Mouse (Mus musculus) hindbrain, embryonic 12.5 days (tissue): ENCODE results near the gene Hmga1. TPM values are rescaled to one million over a fixed set of nuclear protein-coding genes. Genes with fewer than 3 reads are reported as not detected.
A peak's percentile ranks its signal among the peaks of the same experiment; 100 is the strongest.

Source experiments
- ATAC-seq: fragments of 200-750 bp; cut with Nextera tagmentation; 2 replicates; pipeline ENCODE4 v1.8.0; 2017; ENCODE audit warnings: moderate TSS enrichment; ENCODE audit not compliant: low FRiP score
- H3K27ac ChIP-seq: fragments of 300-500 bp; sonication (generic); 2 replicates; pipeline ENCODE4 v1.5.1; 2016; ENCODE audit warnings: mild to moderate bottlenecking
- H3K27me3 ChIP-seq: fragments of 300-500 bp; sonication (generic); 2 replicates; pipeline ENCODE4 v1.6.1; 2016; ENCODE audit warnings: mild to moderate bottlenecking
- H3K36me3 ChIP-seq: fragments of 300-500 bp; sonication (generic); 2 replicates; pipeline ENCODE4 v1.6.1; 2016; ENCODE audit warnings: mild to moderate bottlenecking
- H3K4me1 ChIP-seq: fragments of 300-500 bp; sonication (generic); 2 replicates; pipeline ENCODE4 v1.6.1; 2016
- H3K4me2 ChIP-seq: fragments of 300-500 bp; sonication (generic); replicated peaks from 2 replicates; pipeline ENCODE4 v1.6.1; 2016; ENCODE audit warnings: mild to moderate bottlenecking
- H3K4me3 ChIP-seq: fragments of 300-500 bp; sonication (generic); 2 replicates; pipeline ENCODE4 v1.5.1; 2016; ENCODE audit warnings: mild to moderate bottlenecking
- H3K9ac ChIP-seq: fragments of 300-500 bp; sonication (generic); 2 replicates; pipeline ENCODE4 v1.6.1; 2016; ENCODE audit warnings: mild to moderate bottlenecking, moderate library complexity
- H3K9me3 ChIP-seq: fragments of 300-500 bp; sonication (generic); replicated peaks from 2 replicates; pipeline ENCODE4 v1.6.1; 2016; ENCODE audit warnings: mild to moderate bottlenecking
- WGBS: fragments of 180-500 bp; shearing (Covaris S2); methylation state at CpG from one replicate; pipeline ENCODE4 v1.1.7; 2016; 5-methylcytosine and 5-hydroxymethylcytosine counted together
- polyA plus RNA-seq: library from polyadenylated mRNA; unstranded; fragments of >200 nt; fragmentation: Nextera tagmentation; extraction: Ambion mirVana; gene quantifications from 2 replicates; pipeline ENCODE4 v1.2.1, GENCODE M21; 2016

Gene Hmga1
- polyA plus RNA-seq, 1 experiment from 2014 or later, result 162 TPM

DNA sequence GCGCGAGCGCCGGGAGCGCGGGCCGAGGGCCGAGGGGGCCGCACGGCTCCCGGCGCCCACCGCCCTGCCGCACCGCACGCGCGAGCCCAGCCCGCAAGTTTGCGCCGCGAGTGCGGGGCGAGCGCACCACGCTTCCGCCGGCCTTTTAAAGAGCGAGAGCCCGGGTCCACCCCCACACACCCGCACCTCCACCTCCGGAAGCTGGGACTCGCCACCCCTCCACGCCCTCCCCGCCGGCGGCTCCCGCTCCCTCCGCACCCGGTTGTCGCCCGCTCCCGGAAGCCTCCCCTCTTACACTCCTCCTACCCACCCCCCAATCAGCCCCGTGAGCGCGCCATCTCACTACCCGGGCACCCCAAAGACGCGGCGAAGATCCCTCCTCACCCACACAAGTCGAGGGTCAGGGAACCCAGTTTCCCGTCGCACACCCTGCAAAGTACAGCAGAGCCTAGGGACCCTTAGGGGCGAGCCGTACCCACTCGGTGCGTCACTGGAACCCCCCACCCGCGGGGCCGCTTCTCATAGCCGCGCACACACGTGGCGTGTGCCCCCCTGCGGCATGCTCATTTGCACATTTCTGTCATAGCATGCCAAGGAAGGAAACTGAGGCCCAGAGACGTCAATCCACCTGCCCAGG lies 42.9 kb upstream of the Hmga1 start:
- H3K9ac ChIP-seq, result peak overlapping the region; percentile 81
- no peaks in the 10 kb centered on the region for H3K36me3 ChIP-seq
- H3K27me3 ChIP-seq, result peaks cover 59% of the 10 kb centered on the region
- H3K27ac ChIP-seq, result peak overlapping the region; percentile 79; the same call in 1 of the 2 replicates
- H3K4me2 ChIP-seq, result peak overlapping the region; percentile 99
- ATAC-seq, result peak; percentile 2; the same call in 1 of the 2 replicates
- H3K9me3 ChIP-seq, result no peaks in the 10 kb centered on the region
- H3K4me3 ChIP-seq, result peak overlapping the region; percentile 70
- peaks cover 50% of the 10 kb centered on the region for H3K4me1 ChIP-seq
- under 1% methylated on average over 48 of the region's 66 CpGs for WGBS

- 32% methylated on average over 27 of the region's 27 CpGs for WGBS
- no peak overlapping the region for H3K27ac ChIP-seq
- peaks cover 59% of the 10 kb centered on the region for H3K27me3 ChIP-seq
- H3K4me1 ChIP-seq, result peaks cover 55% of the 10 kb centered on the region
- H3K36me3 ChIP-seq, result no peaks in the 10 kb centered on the region
- no peaks in the 10 kb centered on the region for H3K9me3 ChIP-seq
- H3K4me2 ChIP-seq, result peak overlapping the region; percentile 99
- 0 out of 2 replicates have a peak overlapping the region, but pooled peaks have one; percentile 81 for H3K9ac ChIP-seq
- 0 out of 2 replicates have a peak, but pooled peaks have one; percentile 1 for ATAC-seq
- H3K4me3 ChIP-seq, result peak overlapping the region; percentile 70
Measured at GRCm38 (mm10) chr17:27513916-27514762, 42.2 kb upstream of the Hmga1 start.

DNA sequence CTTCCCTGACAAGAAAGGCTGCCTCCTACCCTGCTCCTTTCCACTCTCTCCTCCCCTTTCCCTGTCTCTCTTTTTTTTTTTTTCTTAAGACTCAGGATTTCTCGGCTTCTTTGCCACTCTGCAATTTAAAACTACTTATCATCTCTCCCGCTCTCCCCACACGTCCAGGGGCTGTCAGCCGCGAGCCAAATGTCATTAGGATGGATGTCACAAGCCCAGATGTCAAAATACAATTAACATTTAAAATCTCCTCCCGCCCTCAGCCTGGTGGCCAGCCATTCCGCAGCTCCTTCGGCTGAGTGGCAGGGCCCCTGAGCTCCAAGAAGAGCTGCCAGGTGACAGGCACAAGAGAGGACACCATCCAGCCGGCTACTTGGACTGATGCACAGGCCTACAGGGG lies 38.0 kb upstream of the Hmga1 start:
- 12% methylated on average over 9 of the region's 9 CpGs for WGBS
- Histone ChIP-seq H3K4me1 (peaks cover 44% of the 10 kb centered on the region), H3K9ac (peak overlapping the region; percentile 39; the same call in 1 of the 2 replicates), H3K27ac (peak overlapping the region; percentile 79), H3K27me3 (peaks cover 44% of the 10 kb centered on the region), H3K4me2 (no peak overlapping the region), H3K36me3 (no peaks in the 10 kb centered on the region), H3K9me3 (no peaks in the 10 kb centered on the region), H3K4me3 (no peak overlapping the region)
- peak; percentile 11; the same call in 1 of the 2 replicates for ATAC-seq

- H3K9ac ChIP-seq, result peak overlapping the region; percentile 39; the same call in 1 of the 2 replicates
- peaks cover 37% of the 10 kb centered on the region for H3K4me1 ChIP-seq
- no peak overlapping the region for H3K4me2 ChIP-seq
- no peak overlapping the region for H3K4me3 ChIP-seq
- no peaks in the 10 kb centered on the region for H3K9me3 ChIP-seq
- no peaks in the 10 kb centered on the region for H3K36me3 ChIP-seq
- H3K27me3 ChIP-seq, result peaks cover 38% of the 10 kb centered on the region
- 24% methylated on average over 15 of the region's 15 CpGs for WGBS
- peak; percentile 52; the same call in 1 of the 2 replicates for ATAC-seq
- peak overlapping the region; percentile 79 for H3K27ac ChIP-seq
Measured at GRCm38 (mm10) chr17:27518700-27519595, 37.3 kb upstream of the Hmga1 start.

DNA sequence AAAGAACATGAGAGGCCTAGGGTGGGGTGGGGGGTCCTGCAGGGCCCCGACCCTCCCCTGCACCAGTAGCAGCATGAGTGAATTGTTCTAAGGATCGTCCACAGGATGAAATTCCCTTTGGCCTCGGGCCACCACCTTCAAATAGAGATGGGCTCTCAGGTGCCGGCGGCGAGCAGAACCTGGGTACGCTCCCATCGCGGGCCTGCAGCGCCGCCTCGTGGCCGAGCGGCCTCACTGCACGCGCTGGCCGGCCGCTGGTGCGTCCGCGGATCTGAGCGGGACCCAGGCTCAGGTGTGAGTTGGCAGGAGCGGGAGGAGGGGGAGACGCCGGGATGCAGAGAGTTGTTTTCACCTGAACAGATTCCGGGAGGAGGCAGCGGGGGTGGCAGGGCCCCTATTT lies 35.7 kb upstream of the Hmga1 start:
- H3K27ac ChIP-seq, result no peak overlapping the region
- H3K4me2 ChIP-seq, result peak overlapping the region; percentile 39
- H3K36me3 ChIP-seq, result no peaks in the 10 kb centered on the region
- 0 out of 2 replicates have a peak, but pooled peaks have one; percentile 30 for ATAC-seq
- peaks cover 22% of the 10 kb centered on the region for H3K27me3 ChIP-seq
- WGBS, result under 1% methylated on average over 27 of the region's 27 CpGs
- no peak overlapping the region for H3K9ac ChIP-seq
- H3K4me3 ChIP-seq, result no peak overlapping the region
- peaks cover 35% of the 10 kb centered on the region for H3K4me1 ChIP-seq
- H3K9me3 ChIP-seq, result no peaks in the 10 kb centered on the region

DNA sequence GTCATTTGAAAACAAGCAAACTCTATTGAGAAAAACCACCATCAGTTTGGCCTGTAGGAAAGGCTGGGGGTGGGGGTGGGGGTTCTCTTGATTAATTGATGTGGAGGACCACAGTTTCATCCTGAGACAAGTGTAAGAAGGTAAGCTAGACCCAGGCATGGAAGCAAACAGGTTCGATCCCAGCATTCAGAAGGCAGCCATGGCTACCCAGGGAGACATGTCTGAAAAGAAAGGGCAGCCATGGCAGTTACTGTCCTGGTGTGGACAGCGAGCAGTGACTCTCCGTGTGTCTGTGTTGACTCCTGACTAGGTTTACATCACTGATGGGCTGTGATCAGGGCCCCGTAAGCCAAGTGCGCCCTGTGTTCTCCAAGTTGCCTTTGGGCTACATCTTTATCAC lies 35.0 kb upstream of the Hmga1 start, which contains the start of gene Grm4:
Gene Grm4, minus strand, starts transcription at position 101 of the 400 bp plus-strand sequence.
- WGBS, result 65% methylated on average over 5 of the region's 5 CpGs
- Histone ChIP-seq H3K27me3 (peaks cover 22% of the 10 kb centered on the region), H3K4me2 (peak within 1 kb of the TSS; percentile 39), H3K4me3 (no peak within 1 kb of the TSS), H3K36me3 (no peaks in the 10 kb centered on the region), H3K4me1 (peaks cover 35% of the 10 kb centered on the region), H3K9ac (no peak within 1 kb of the TSS), H3K27ac (no peak within 1 kb of the TSS), H3K9me3 (no peaks in the 10 kb centered on the region)
- ATAC-seq, result no peak

- Histone ChIP-seq H3K36me3 (no peaks in the 10 kb centered on the region), H3K4me3 (no peak overlapping the region), H3K9ac (no peak overlapping the region), H3K9me3 (no peaks in the 10 kb centered on the region), H3K4me2 (no peak overlapping the region), H3K4me1 (peaks cover 24% of the 10 kb centered on the region), H3K27ac (no peak overlapping the region), H3K27me3 (peaks cover 14% of the 10 kb centered on the region)
- no peak for ATAC-seq
- 39% methylated on average over 7 of the region's 7 CpGs for WGBS
Measured at GRCm38 (mm10) chr17:27523121-27523520, 33.2 kb upstream of the Hmga1 start.

DNA sequence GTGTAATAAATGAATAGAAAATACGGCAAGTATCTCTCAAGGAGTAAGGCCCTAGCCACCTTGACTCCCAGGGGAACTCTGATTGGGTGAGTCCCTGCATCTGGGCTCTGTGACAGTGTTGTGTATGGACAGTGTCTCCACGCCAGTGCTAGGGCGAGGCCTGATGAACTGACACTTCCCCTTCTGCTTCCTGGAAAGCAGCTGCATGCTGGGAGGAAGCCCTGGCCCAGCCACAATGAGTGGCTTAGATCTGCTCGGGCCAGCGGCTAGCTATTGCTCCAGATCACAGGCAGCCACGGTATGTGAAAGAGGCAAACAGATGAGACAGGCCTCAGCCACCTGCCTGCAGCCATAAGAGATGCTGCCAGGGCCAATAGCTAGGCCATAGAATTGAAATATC lies 29.1 kb upstream of the Hmga1 start:
- Histone ChIP-seq H3K36me3 (no peaks in the 10 kb centered on the region), H3K4me2 (no peak overlapping the region), H3K4me3 (no peak overlapping the region), H3K4me1 (peaks cover 3% of the 10 kb centered on the region; the same call in 1 of the 2 replicates), H3K27me3 (no peaks in the 10 kb centered on the region; the same call in none of the 2 replicates), H3K9me3 (no peaks in the 10 kb centered on the region), H3K27ac (no peak overlapping the region), H3K9ac (no peak overlapping the region)
- ATAC-seq, result no peak
- 77% methylated on average over 6 of the region's 6 CpGs for WGBS

GRCm38 (mm10) chr17:27528030-27528429 lies 28.3 kb upstream of the Hmga1 start:
- Histone ChIP-seq H3K27ac (no peak overlapping the region), H3K4me3 (no peak overlapping the region), H3K9me3 (no peaks in the 10 kb centered on the region), H3K9ac (no peak overlapping the region), H3K36me3 (no peaks in the 10 kb centered on the region), H3K4me2 (no peak overlapping the region), H3K4me1 (peaks cover 3% of the 10 kb centered on the region; the same call in 1 of the 2 replicates), H3K27me3 (no peaks in the 10 kb centered on the region)
- ATAC-seq, result no peak
- WGBS, result 47% methylated on average over 8 of the region's 8 CpGs

DNA sequence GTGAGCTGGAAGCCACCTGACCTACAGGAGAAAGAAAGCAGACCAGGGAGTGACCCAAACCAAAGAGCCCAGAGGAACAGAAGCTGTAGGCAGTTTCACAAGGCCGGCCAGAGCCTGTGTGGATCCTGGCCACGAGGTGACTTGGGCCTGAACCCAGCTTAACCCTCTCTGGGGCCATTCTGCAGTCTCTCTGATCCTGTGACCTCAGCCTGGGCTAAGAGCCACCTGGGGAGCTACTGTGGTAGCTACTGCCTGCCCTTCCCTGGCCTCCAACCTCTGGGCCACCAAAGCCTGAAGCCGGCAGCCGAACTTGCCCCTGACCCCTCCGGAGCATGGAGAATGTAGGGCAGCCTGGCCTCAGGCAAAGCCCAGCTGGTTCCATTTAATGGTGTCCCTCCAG lies 27.5 kb upstream of the Hmga1 start:
- no peaks in the 10 kb centered on the region for H3K36me3 ChIP-seq
- 54% methylated on average over 5 of the region's 5 CpGs for WGBS
- no peak overlapping the region for H3K4me3 ChIP-seq
- no peaks in the 10 kb centered on the region; the same call in 1 of the 2 replicates for H3K9me3 ChIP-seq
- no peak for ATAC-seq
- H3K27ac ChIP-seq, result no peak overlapping the region
- peaks cover 3% of the 10 kb centered on the region; the same call in 1 of the 2 replicates for H3K4me1 ChIP-seq
- no peak overlapping the region for H3K9ac ChIP-seq
- no peaks in the 10 kb centered on the region for H3K27me3 ChIP-seq
- H3K4me2 ChIP-seq, result no peak overlapping the region

- Histone ChIP-seq H3K4me2 (no peak overlapping the region), H3K9me3 (no peaks in the 10 kb centered on the region; the same call in 1 of the 2 replicates), H3K9ac (no peak overlapping the region), H3K27ac (no peak overlapping the region), H3K36me3 (no peaks in the 10 kb centered on the region), H3K27me3 (peaks cover 4% of the 10 kb centered on the region; the same call in 1 of the 2 replicates), H3K4me1 (peaks cover 3% of the 10 kb centered on the region; the same call in 1 of the 2 replicates), H3K4me3 (no peak overlapping the region)
- 95% methylated on average over 8 of the region's 8 CpGs for WGBS
- no peak for ATAC-seq
Measured at GRCm38 (mm10) chr17:27532095-27532494, 24.2 kb upstream of the Hmga1 start.
